Mouse (Mus musculus) kidney, embryonic 15.5 days (tissue): ENCODE data around the gene Cass4. TPM values are rescaled to one million over a fixed set of nuclear protein-coding genes. Genes with fewer than 3 reads are reported as not detected.

Experiments
- ATAC-seq: fragments of 200-750 bp; cut with Nextera tagmentation; replicated peaks from 2 replicates; pipeline ENCODE4 v1.8.0; 2017; ENCODE audit warnings: moderate TSS enrichment; ENCODE audit not compliant: low FRiP score
- H3K27ac ChIP-seq: fragments of 300-500 bp; sonication (generic); 2 replicates; pipeline ENCODE4 v1.5.1; 2015; ENCODE audit warnings: mild to moderate bottlenecking, inconsistent platforms
- H3K27me3 ChIP-seq: fragments of 300-500 bp; sonication (generic); 2 replicates; pipeline ENCODE4 v1.6.1; 2015; ENCODE audit warnings: inconsistent platforms
- H3K36me3 ChIP-seq: fragments of 300-500 bp; sonication (generic); 2 replicates; pipeline ENCODE4 v1.6.1; 2015; ENCODE audit warnings: inconsistent platforms
- H3K4me1 ChIP-seq: fragments of 300-500 bp; sonication (generic); 2 replicates; pipeline ENCODE4 v1.6.1; 2015; ENCODE audit warnings: inconsistent platforms
- H3K4me2 ChIP-seq: fragments of 300-500 bp; sonication (generic); 2 replicates; pipeline ENCODE4 v1.6.1; 2015; ENCODE audit warnings: moderate library complexity, mild to moderate bottlenecking, inconsistent platforms
- H3K4me3 ChIP-seq: fragments of 300-500 bp; sonication (generic); replicated peaks from 2 replicates; pipeline ENCODE4 v1.5.1; 2015; ENCODE audit warnings: mild to moderate bottlenecking, inconsistent platforms
- H3K9ac ChIP-seq: fragments of 300-500 bp; sonication (generic); 2 replicates; pipeline ENCODE4 v1.6.1; 2015; ENCODE audit warnings: mild to moderate bottlenecking, inconsistent platforms
- H3K9me3 ChIP-seq: fragments of 300-500 bp; sonication (generic); replicated peaks from 2 replicates; pipeline ENCODE4 v1.6.1; 2016; ENCODE audit warnings: inconsistent platforms
- WGBS: fragments of 180-500 bp; shearing (Covaris S2); methylation state at CpG from one replicate; pipeline ENCODE4 v1.1.7; 2015; ENCODE audit warnings: mixed read lengths; 5-methylcytosine and 5-hydroxymethylcytosine counted together
- polyA plus RNA-seq: library from polyadenylated mRNA; unstranded; fragments of >200 nt; fragmentation: Nextera tagmentation; extraction: Ambion mirVana; gene quantifications from 2 replicates; pipeline ENCODE4 v1.2.1, GENCODE M21; 2015

Cass4 gene
- polyA plus RNA-seq, 1 experiment from 2014 or later = 0.29 TPM

DNA sequence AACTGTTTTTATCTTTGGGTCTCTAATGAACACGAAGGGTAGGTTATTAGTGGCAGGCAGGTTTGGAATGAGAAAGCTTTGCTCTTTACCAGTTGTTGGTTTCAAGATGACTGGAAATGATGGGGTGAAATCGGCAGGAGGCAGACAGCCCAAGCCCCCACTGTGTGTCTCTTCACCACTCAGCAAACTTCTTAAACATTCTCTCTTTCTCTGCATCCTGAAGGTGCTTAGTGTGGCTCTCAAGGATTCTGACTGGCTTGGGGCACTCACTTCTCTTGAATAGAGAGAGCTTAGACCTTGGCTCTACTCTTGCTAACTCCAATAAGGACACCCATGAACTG is 428 bp downstream of the Cass4 start:
- H3K27ac ChIP-seq = no peak overlapping the region
- H3K9ac ChIP-seq = no peak overlapping the region
- peak overlapping the region; percentile 2; the same call in 1 of the 2 replicates for H3K4me2 ChIP-seq
- no peak overlapping the region for H3K4me3 ChIP-seq
- H3K36me3 ChIP-seq = no peaks in the 10 kb centered on the region
- WGBS = 76% methylated on average over 2 of the region's 2 CpGs
- H3K9me3 ChIP-seq = no peaks in the 10 kb centered on the region
- H3K27me3 ChIP-seq = 0 out of 2 replicates have a peak, but pooled peaks cover 5% of the 10 kb centered on the region
- ATAC-seq = no peak
- 0 out of 2 replicates have a peak, but pooled peaks cover 4% of the 10 kb centered on the region for H3K4me1 ChIP-seq

DNA sequence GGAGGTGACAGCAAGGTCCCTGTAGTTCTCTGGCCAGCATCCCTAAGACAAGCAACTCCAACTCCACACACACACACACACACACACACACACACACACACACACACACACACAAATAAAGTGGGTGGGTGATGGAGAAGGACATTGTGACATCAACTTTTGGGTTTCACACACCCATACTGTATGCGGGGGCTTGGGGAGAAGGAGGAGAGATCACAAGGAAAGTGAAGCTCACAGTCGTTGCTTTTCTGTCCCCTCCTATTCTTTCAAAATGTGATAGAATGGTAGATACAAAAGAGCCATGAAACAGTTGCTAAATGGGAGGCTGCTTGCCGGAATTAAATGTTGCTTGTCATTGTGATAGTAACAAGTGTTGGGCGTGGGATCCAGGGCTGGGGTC is 1.1 kb downstream of the Cass4 start:
- H3K36me3 ChIP-seq = no peaks in the 10 kb centered on the region
- no peak overlapping the region for H3K4me2 ChIP-seq
- ATAC-seq = no peak
- no peak overlapping the region for H3K9ac ChIP-seq
- H3K27ac ChIP-seq = no peak overlapping the region
- 0 out of 2 replicates have a peak, but pooled peaks cover 4% of the 10 kb centered on the region for H3K4me1 ChIP-seq
- 74% methylated on average over 4 of the region's 4 CpGs for WGBS
- no peaks in the 10 kb centered on the region for H3K9me3 ChIP-seq
- no peak overlapping the region for H3K4me3 ChIP-seq
- H3K27me3 ChIP-seq = 0 out of 2 replicates have a peak, but pooled peaks cover 5% of the 10 kb centered on the region

GRCm38 (mm10) chr2:172395961-172396360 is 2.4 kb downstream of the Cass4 start:
- Histone ChIP-seq H3K4me1 (0 out of 2 replicates have a peak, but pooled peaks cover 4% of the 10 kb centered on the region), H3K27ac (no peak overlapping the region), H3K4me2 (no peak overlapping the region), H3K9ac (no peak overlapping the region), H3K4me3 (no peak overlapping the region), H3K9me3 (no peaks in the 10 kb centered on the region), H3K36me3 (no peaks in the 10 kb centered on the region), H3K27me3 (0 out of 2 replicates have a peak, but pooled peaks cover 5% of the 10 kb centered on the region)
- 40% methylated on average over 9 of the region's 9 CpGs for WGBS
- ATAC-seq = no peak

GRCm38 (mm10) chr2:172399901-172400300 is 6.3 kb downstream of the Cass4 start:
- H3K4me3 ChIP-seq = no peak overlapping the region
- H3K27ac ChIP-seq = no peak overlapping the region
- 0 out of 2 replicates have a peak, but pooled peaks have one; percentile 49 for ATAC-seq
- no peaks in the 10 kb centered on the region for H3K36me3 ChIP-seq
- no peaks in the 10 kb centered on the region for H3K9me3 ChIP-seq
- WGBS = 26% methylated on average over 9 of the region's 9 CpGs
- no peak overlapping the region for H3K4me2 ChIP-seq
- H3K9ac ChIP-seq = no peak overlapping the region
- no peaks in the 10 kb centered on the region for H3K4me1 ChIP-seq
- 0 out of 2 replicates have a peak, but pooled peaks cover 5% of the 10 kb centered on the region for H3K27me3 ChIP-seq

DNA sequence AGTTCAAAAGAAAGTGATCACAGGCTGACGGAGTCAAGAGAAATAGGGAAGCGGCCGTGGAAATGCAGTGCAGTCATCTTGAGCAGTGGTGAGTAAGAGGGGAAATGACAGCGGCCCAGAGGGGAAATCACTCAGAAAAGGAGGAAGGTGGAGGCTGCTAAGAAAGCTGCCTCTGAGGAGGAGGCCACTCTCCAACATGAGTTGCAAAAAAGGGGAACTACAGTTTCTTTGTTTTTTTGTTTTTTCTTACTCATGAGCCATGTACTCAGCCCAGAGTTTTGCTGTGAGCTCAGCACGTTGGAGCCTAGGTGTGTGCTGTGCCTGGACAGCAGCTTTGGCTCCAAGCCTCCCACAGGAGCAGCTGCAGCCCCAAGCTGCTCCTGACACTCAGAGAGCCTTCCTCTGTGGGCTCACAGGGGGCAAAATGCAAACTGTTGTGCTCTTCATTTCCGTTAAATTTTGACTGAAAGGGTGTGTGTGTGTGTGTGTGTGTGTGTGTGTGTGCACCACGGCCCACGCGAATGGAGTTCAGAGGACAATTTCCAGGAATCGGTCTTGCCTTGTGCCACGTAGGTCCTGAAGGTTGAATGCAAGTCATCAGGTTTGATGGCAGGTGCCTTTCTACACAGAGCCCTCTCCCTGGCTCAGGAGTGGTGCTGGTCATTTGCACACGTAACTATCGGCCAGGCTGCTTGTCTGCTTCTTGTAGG is 7.7 kb downstream of the Cass4 start:
- Histone ChIP-seq H3K4me2 (no peak overlapping the region), H3K4me1 (0 out of 2 replicates have a peak, but pooled peaks cover 2% of the 10 kb centered on the region), H3K9me3 (no peaks in the 10 kb centered on the region), H3K36me3 (no peaks in the 10 kb centered on the region), H3K9ac (no peak overlapping the region), H3K27me3 (0 out of 2 replicates have a peak, but pooled peaks cover 5% of the 10 kb centered on the region), H3K27ac (0 out of 2 replicates have a peak overlapping the region, but pooled peaks have one; percentile 22), H3K4me3 (no peak overlapping the region)
- 57% methylated on average over 13 of the region's 13 CpGs for WGBS
- ATAC-seq = no peak

- H3K9me3 ChIP-seq = no peaks in the 10 kb centered on the region
- H3K9ac ChIP-seq = no peak overlapping the region
- 61% methylated on average over 7 of the region's 7 CpGs for WGBS
- H3K36me3 ChIP-seq = no peaks in the 10 kb centered on the region
- 0 out of 2 replicates have a peak, but pooled peaks cover 3% of the 10 kb centered on the region for H3K4me1 ChIP-seq
- H3K27me3 ChIP-seq = no peaks in the 10 kb centered on the region
- ATAC-seq = no peak
- no peak overlapping the region for H3K27ac ChIP-seq
- no peak overlapping the region for H3K4me3 ChIP-seq
- no peak overlapping the region for H3K4me2 ChIP-seq
Measured at GRCm38 (mm10) chr2:172404239-172404638, 10.6 kb downstream of the Cass4 start.

- H3K4me1 ChIP-seq = 0 out of 2 replicates have a peak, but pooled peaks cover 3% of the 10 kb centered on the region
- H3K9me3 ChIP-seq = no peaks in the 10 kb centered on the region
- no peak overlapping the region for H3K4me3 ChIP-seq
- H3K4me2 ChIP-seq = no peak overlapping the region
- no peak overlapping the region for H3K9ac ChIP-seq
- no peak for ATAC-seq
- no peaks in the 10 kb centered on the region for H3K36me3 ChIP-seq
- 68% methylated on average over 3 of the region's 3 CpGs for WGBS
- no peak overlapping the region for H3K27ac ChIP-seq
- H3K27me3 ChIP-seq = no peaks in the 10 kb centered on the region
Measured at GRCm38 (mm10) chr2:172405011-172405410, 11.4 kb downstream of the Cass4 start.

GRCm38 (mm10) chr2:172406173-172406572 is 12.6 kb downstream of the Cass4 start:
- H3K4me3 ChIP-seq = no peak overlapping the region
- 0 out of 2 replicates have a peak, but pooled peaks cover 3% of the 10 kb centered on the region for H3K4me1 ChIP-seq
- H3K9me3 ChIP-seq = no peaks in the 10 kb centered on the region
- H3K9ac ChIP-seq = no peak overlapping the region
- H3K36me3 ChIP-seq = no peaks in the 10 kb centered on the region
- no peak overlapping the region for H3K27ac ChIP-seq
- no peaks in the 10 kb centered on the region for H3K27me3 ChIP-seq
- 49% methylated on average over 4 of the region's 4 CpGs for WGBS
- H3K4me2 ChIP-seq = no peak overlapping the region
- no peak for ATAC-seq

- H3K9me3 ChIP-seq = no peaks in the 10 kb centered on the region
- no peak overlapping the region for H3K27ac ChIP-seq
- peaks cover 8% of the 10 kb centered on the region for H3K4me1 ChIP-seq
- ATAC-seq = no peak
- no peak overlapping the region for H3K4me2 ChIP-seq
- H3K4me3 ChIP-seq = no peak overlapping the region
- no peaks in the 10 kb centered on the region for H3K36me3 ChIP-seq
- no peak overlapping the region for H3K9ac ChIP-seq
- 79% methylated on average over 2 of the region's 2 CpGs for WGBS
- H3K27me3 ChIP-seq = no peaks in the 10 kb centered on the region
Measured at GRCm38 (mm10) chr2:172407499-172407898, 13.9 kb downstream of the Cass4 start.

DNA sequence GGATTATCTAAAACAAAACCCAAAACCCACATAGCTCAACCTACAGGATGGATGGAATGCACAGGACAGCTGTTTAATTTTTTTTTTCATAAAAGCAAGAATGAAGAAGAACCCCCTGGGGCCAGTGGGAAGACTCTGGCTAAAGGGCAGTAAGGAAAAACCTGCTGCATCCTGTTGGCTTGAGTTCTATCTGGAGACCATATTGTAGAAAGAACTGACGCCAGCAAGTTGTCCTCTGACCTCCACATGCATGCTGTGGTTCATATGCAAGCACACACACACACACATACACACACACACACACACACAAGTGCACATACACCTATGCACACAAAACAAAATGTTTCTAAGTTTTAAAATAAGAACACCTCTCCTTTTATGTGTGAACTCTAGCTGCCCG is 17.1 kb downstream of the Cass4 start:
- peaks cover 23% of the 10 kb centered on the region for H3K4me1 ChIP-seq
- no peak overlapping the region for H3K4me2 ChIP-seq
- 88% methylated on average over 2 of the region's 2 CpGs for WGBS
- no peak overlapping the region for H3K4me3 ChIP-seq
- H3K9me3 ChIP-seq = no peaks in the 10 kb centered on the region
- H3K27ac ChIP-seq = no peak overlapping the region
- H3K9ac ChIP-seq = no peak overlapping the region
- no peaks in the 10 kb centered on the region for H3K36me3 ChIP-seq
- H3K27me3 ChIP-seq = no peaks in the 10 kb centered on the region
- no peak for ATAC-seq

DNA sequence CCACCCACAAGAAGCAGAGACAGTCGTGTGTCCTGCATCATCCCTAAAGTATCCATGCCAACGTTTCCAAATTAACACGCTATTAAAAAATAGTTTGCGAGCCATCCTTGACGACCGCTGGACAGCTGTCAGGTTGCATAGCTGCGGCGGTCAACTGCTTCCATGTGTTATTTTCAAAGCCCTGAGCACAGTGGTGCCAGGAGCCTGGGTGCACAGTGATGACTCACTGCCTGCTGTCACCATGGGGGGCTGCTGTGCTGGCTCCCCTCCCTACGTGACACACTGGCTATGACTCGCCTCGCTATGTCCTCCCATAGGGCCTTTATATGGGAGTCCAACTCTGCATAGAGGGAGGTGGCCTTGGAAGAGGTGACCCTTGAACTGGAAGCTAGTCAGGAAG is 17.5 kb downstream of the Cass4 start:
- Histone ChIP-seq H3K27ac (no peak overlapping the region), H3K36me3 (no peaks in the 10 kb centered on the region), H3K4me2 (no peak overlapping the region), H3K9ac (no peak overlapping the region), H3K27me3 (no peaks in the 10 kb centered on the region), H3K4me3 (no peak overlapping the region), H3K9me3 (no peaks in the 10 kb centered on the region), H3K4me1 (peaks cover 23% of the 10 kb centered on the region)
- no peak; the same call in 1 of the 2 replicates for ATAC-seq
- WGBS = 83% methylated on average over 11 of the region's 11 CpGs

DNA sequence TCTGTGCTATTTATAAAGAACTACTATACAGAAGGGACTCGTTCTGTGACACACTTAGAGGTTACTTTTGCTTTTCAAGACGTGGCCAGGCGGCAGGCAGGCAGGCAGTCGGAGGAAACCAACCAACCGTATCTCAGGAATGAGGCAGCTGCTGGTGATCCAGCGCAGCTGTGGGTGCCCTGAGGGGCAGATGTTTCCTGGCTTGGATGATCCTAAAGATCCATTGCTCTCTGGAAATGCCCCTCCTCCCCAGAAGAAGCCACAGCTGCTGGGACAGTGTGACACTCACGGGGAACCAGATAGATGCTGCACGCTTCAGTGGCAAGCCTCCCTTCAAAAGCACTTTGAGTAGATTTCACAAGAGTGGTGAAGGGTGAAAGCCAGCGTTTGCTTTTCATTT is 18.9 kb downstream of the Cass4 start:
- 5% methylated on average over 9 of the region's 9 CpGs for WGBS
- H3K36me3 ChIP-seq = no peaks in the 10 kb centered on the region
- peak; percentile 92 for ATAC-seq
- peaks cover 20% of the 10 kb centered on the region for H3K4me1 ChIP-seq
- no peak overlapping the region for H3K9ac ChIP-seq
- H3K27me3 ChIP-seq = no peaks in the 10 kb centered on the region
- H3K4me3 ChIP-seq = 0 out of 2 replicates have a peak overlapping the region, but pooled peaks have one; percentile 10
- H3K4me2 ChIP-seq = peak overlapping the region; percentile 51
- H3K9me3 ChIP-seq = no peaks in the 10 kb centered on the region
- H3K27ac ChIP-seq = peak overlapping the region; percentile 71
